Mouse (Mus musculus) adrenal gland, adult (tissue): ENCODE data around the gene Faiml.
A peak's percentile ranks its signal among the peaks of the same experiment; 100 is the strongest.

Experiments
- DNase-seq, 2 experiments: peaks; one replicate each; pipeline ENCODE4 v3.0.0; 2022 to 2023; ENCODE audit warnings: low spot score in 1 of 2; ENCODE audit not compliant: inconsistent age in 2 of 2

The Faiml gene

DNA sequence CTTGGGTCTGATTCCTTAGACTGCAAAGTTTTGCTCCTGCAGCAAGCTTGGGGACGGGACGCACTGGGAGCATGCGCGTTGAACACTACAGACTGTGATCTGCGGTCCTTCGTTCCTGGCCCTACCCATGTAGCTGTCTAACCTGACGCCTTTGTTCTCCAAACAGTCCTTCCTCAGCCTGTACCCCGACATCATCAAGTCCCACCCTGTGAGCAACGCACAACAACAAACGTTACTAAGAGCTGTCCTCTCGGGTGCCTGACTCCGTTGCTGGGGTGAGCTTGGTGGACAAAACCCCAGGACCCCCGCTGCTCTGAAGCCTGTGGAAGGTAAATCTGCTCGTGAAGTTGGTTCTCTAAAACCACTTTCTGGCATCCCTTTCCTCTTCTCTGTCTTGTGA lies at the start of gene Faiml:
Gene Faiml (minus strand): TSS at position 101 of the 400 bp plus-strand sequence.
- no peak for DNase-seq

DNA sequence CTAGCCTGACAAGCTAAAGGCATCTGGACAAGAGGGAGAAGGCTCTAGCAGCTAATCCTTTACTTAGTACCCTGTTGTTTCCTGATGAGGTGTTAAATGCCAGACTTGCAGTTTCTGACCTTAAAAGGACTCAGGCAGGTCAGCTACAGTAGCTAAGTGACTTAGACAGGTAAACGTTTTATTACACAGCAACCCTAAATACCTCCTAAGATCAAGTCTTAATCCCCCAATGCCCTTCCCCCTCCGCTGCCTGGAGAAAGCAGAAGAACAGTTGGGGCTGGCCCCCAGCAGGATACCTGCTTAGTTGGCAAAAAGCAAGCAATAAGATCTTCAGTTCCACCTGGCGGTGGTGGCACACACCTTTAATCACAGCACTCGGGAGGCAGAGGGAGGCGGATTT lies 21.9 kb upstream of the Faiml start:
- DNase-seq = no peak

DNA sequence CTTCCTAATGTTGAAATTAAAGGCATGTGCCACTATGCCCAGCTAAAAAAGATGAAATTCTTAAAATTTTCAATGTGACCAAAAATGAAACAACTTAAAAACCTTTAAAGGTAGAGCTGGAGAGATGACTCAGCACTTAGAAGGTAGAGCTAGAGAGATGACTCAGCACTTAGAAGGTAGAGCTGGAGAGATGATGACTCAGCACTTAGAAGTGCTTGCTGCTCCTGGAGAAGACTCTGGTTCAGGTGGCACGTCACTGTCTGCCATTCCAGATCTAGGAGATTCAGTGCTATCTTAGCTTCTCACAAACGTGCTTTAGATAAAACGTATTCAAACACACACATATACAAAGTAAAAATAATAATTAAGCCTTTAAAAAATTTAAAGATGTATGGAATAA lies 19.8 kb upstream of the Faiml start:
- DNase-seq = no peak

DNA sequence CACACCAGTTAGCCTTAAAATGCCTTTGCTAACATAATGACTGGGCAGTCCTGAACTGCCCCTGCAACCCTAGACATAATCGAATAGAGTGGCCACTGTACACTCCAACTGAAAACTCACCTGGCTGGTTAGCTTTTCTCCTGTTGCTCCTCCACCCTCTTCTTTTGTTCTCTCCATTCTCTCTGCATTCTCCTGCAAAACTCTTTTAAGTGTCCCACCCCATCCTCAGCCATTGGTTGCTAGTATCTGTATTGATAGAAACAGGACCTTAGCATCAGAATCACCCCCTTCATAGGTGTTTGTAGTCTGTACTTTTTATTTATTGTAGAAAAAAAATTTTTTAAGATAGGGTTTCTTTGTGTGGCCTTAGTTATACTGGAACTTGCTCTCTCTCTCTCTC lies 19.2 kb upstream of the Faiml start:
- no peak for DNase-seq

DNA sequence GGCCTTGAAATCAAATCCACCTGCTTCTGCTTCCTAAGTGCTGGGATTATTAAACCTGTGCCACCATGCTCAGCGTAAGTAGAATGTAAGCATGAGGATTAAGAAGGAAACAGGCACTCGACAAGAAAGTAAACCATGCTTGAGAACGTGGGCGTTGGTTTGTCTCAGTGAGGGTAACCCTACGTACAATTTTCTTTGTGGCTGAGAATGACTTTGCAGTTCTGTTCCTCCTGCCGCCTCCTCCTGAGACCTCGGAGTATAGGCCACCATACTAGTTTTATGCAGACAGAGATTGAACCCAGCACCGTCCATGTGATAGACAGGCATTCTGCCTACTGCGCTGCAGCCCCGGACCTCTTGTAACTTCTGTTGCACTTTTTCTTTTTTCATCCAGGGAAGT lies 16.8 kb upstream of the Faiml start:
- DNase-seq = no peak

DNA sequence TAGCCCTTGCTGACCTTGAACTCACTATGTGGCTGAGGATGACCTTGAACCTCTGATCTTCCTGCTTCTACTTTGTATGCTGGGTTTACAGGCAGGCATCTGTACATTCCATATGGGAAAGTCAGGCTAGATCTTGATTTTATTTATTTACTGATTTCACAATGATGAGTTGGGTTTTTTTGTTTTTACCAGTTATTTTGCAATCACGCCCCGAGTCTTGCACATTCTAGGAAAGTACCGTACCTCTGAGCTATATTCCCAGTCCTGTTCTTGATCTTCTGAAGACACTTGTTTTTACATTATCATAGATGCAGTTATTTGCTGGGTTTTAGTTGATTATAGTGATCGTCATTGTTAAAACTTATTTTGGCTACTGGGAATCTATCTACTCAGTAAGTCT lies 11.9 kb upstream of the Faiml start:
- peak in 1 of 2 experiments; percentile 25 for DNase-seq

DNA sequence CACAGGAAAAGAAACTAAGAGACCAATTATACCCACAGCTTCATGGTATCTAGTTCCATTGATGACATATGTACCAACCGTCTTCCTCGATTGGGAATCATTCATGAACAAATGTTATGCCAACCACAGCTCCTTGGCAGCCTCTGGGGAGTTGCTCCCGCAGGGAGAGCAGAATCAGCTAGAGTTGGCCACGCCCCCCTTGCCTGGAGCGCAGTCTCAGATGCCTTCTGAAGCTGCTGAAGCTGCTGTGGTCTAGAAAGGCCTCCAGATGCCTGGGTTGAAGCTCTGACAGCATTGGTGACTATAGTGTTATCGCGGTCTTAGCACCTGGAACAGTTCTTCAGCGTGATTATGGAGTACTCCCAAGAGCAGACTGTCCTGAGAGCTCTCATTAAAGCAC lies 11.3 kb upstream of the Faiml start:
- DNase-seq = peak in 1 of 2 experiments; percentile 48

DNA sequence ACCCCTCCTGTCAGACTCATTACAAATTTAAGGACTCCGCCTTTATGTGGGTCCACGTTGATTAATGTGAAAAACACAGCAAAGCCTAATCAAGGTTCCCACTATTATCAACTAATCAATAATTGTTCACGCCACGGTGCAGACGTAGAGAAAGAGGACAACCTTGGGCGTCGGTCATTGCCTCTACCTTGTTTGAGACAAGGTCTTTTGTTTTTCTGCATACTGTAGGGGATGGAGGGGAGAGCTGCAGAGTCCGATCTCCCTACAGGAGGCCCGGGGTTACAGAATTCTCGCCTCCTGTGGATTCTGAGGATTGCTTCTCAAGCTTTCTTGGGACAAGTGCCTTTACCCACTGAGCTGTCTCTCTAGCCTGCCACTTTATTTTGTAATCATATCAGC lies 6.9 kb upstream of the Faiml start:
- DNase-seq = no peak

DNA sequence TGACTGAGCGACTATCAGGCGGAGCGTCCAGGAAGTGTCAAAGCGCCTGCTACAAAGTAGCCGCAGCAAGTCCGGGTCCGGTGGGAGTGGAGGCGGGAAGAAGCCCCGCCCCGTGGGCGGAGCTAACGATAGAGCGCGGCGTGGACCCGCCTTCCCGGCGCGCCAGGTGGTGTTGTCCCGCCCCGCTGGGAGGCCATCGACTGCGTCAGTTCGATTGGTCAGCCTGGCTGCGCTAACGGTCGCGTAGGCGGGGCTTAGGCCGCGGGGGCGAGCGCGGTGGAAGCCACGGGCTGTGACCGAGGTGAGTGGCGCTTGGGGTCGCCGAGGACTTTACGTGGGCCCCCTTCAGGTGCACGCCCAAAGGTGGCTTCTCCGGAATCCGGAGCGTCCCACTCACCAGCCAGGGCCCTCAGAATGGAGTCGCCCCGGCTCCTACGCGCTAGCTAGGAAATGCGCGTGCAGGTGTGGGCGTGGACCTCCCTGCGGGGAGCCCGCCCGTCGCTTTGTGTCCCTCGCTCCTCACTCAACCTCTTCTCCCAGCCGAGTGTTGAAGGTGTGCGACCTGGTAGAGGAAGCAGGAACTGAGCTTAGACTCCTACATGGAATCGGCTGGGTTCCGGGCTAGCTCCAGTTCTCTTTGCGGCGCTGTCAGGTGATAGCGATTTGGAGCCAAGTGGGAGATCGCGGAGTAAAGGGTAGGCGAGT lies 6.3 kb upstream of the Faiml start, which contains the start of gene Cep70:
Gene Cep70 (plus strand): TSS at position 178 of the 705 bp plus-strand sequence.
- peak; percentile 98 to 99 for DNase-seq

DNA sequence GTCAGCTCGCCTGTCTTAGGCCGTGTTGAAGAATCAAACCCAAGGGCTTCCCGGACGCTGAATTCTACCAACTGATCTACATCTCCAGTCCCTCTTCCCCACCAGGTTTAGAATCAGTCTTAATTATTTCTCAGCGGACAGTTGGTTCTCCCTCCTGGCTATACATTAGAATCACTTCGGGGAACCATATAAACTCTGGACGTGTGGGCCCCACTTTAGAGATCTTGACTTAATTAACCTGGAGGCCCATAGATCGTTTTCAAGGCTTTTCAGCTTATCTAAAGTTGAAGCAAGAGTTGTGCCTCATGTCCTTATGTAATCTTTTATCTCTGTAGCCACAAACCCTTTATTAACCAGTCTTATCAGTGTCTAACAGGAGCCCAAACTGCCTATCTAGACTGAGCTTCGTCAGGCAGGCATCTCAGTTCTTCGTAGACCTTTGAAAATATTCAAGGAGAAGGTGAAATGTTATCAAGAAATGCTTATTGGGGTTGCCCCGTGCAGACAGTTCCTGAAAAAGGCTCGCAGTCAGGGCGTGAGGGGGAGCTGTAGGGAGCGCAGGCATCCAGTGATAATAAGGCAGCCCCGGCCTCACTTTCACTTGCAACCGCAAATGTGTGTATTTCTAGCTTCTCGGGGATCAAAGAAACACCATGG lies 5.6 kb upstream of the Faiml start:
- DNase-seq = peak in 1 of 2 experiments; percentile 37

DNA sequence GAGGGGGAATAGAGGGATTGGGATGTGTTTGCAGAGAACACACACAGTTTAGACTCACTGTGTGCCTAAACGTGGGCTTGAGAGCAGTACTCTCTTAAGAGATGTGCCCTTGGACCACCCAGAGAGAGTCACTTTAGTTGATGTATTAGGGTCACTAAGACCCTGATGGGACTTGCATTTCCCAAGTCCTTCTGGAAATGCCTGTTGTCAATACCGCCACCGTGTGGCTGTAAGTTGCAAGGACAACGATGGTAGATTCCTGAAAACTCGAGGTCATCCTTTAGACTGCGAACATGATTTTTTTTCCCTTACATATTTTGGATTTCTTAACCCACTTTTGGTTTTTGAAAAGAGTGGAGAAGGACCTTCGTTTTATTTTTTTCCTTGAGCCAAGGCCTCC lies 5.0 kb upstream of the Faiml start:
- peak; percentile 67 to 86 for DNase-seq

DNA sequence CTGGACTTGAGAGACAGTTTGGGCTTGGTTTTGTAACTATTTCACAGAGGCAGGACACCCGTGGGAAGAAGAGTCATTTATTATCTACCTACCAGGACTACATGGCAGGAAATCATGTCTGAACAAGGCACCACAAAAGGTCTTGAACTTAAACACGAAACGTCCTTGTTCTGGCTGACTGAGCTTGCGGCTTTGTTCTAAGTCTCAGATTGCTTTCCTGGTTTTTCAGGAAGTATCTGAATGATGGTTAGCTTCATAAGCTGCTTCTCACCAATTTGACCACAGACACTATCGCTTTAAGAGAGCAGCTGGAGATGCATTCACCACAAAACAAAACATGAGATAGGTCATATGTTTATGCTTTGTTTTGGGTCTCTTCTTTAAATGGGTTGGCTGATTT lies 3.5 kb upstream of the Faiml start:
- DNase-seq = no peak

DNA sequence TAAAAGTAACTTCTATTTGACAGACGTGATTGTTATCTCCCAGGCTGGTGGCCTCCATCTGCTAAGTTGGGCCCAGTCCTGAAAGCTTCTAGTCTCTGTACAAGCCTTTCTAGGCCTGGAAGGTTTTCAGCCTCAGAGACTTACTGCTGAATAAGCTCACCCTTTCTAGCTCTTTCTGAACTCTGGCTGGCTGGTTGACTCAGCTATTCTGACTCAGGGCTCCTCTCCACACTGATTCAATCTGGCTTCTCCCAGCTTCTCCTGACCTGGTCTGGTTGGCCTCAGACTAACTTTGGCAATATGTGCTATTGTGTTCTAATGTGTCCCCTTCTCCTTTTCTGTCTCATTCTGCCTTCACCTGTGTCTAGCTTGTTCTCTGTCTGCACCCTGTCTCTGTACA lies 2.2 kb upstream of the Faiml start:
- DNase-seq = peak; percentile 66 to 82

DNA sequence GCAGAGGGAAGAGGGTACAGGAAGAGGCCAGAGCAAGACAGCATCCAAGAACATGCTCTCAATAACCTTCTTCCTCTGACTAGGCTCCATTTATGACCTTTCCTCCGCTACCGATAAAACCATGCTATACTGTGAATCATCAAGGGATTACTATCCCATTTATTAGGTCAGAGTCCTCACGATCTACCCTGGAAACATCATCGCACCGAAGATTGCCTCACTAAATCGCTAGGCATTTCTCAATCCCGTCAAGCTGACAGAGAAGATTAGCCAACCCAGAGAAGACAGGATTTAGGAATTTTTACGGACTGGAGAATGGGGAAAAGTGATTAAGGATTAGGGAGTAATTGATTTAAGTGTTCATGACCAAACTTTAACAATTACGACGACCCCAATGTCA lies 1.2 kb upstream of the Faiml start:
- DNase-seq = peak in 1 of 2 experiments; percentile 63

DNA sequence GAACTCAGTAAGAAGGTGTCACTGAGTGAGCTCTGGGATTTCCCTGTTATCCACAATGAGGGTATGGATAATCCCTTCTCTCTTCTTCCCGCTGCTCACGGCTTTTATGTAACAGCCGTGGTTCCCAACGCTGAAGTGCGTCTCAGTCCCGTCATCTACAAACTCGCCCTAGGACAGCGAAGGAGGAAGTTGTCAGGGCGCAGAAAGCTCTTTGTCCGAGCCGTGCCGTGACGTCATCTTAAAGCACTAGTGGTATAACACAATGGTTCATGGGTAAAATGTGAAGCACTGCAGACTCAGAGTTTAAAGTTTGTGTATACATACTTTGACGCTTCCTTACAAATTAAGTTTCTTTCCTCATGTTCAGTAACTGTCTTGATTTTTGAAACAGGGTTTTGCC lies 7.6 kb downstream of the Faiml start:
- no peak for DNase-seq

DNA sequence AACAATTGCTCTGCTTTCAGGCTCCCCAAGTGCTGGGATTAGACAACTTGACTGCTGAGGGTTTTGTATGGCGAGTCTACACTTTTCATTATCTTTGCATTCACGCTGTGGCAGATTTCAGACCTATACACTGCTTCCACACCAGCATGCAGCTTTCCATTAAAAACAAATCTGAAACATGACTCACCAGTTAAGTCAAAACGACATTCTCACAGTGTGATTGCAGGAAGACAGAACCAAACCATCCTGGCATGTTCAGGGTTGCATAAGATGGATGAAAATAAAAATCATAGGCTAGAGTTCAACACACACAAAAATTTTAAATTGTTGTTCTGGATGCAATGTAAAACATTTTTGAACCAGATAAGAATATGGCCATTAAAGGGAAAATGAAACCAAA lies 12.5 kb downstream of the Faiml start:
- DNase-seq = no peak

DNA sequence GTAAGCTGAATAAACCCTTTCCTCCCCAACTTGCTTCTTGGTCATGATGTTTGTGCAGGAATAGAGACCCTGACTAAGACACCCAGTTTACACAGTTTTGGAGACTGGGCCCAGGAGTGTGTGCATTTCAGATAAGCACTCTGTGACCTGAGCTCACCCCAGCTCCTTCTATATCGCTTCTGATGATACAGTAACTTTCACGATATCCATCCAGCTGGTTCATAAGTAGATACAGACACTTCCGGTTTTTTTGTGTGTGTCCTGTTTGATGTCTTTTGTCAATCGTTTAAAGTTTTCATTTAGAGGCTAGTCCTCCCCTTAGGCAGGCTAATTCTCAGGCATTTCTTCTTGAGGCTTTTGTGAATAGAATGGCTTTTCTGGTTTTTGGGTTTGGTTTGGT lies 15.4 kb downstream of the Faiml start:
- no peak for DNase-seq

DNA sequence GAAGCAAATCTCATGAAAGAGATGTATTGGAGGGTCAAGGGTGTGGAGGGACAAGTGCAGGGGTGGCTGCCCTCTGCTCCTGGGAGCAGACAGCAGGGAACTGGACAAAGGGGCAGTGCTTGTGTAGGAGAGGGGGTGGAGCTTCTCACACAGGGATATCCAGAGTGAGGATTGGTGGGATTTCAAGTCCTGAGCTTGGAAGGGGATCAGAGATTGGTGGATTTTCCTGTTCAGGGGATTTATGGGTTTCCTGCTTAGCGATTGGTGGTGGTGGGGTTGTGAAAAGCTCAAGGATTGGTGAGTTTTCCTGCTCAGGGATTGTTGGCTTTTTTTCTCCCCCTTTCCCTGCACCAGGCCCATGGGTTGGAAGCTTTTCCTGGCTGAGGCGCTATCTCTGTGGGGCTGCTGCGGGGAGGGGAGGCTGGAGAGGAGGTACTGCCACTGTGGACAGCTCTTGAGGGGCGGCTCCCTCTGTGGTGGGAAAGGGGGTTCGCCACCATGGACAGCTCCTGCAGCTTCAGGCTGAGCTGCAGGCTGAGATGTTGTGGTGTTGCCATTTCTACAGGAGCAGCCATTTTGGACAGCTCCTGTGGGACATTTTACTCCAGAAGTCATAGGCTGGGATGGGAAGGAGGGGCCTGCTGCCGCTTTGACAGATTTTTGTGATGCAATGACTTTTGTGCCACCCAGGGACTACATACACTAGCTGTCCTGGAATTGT lies 18.9 kb downstream of the Faiml start:
- peak; percentile 37 to 66 for DNase-seq

DNA sequence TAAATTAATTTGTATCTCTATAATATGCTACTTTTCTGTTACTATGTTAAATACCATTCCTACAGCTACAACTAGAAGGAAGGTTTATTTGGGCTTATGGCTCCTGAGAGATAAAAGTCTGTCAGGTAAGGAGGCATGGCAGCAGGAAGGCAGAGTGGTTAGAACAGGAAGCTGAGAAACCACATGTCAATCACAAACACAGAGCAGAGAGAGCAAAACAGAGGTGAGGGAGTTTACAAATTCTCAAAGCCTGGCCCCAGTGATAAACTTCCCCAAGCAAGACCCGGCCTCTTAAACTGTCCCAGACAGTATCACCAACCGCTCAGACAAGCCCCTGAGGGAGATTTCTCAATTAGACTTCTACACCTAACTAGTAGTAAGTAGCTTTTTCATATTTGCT lies 20.9 kb downstream of the Faiml start:
- no peak for DNase-seq

DNA sequence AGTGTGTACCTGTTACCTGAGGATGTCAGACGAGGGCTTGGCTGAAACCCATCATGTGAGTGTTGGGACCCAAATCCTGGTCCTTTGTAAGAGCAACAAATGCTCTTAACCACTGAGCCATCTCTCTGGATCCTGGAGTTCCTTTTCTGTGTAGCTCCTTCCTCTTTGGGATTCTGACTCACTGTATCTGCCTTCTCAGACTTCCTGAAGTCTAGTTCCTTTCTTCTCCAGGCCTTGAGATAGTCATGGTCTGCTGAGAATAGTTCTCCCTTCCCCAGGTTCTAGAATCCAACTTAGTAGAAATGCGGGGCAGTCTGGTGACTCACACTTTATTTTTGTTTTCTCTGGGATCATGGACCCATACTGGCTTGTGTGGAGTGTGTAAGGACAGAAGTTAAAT lies 24.4 kb downstream of the Faiml start:
- DNase-seq = no peak

DNA sequence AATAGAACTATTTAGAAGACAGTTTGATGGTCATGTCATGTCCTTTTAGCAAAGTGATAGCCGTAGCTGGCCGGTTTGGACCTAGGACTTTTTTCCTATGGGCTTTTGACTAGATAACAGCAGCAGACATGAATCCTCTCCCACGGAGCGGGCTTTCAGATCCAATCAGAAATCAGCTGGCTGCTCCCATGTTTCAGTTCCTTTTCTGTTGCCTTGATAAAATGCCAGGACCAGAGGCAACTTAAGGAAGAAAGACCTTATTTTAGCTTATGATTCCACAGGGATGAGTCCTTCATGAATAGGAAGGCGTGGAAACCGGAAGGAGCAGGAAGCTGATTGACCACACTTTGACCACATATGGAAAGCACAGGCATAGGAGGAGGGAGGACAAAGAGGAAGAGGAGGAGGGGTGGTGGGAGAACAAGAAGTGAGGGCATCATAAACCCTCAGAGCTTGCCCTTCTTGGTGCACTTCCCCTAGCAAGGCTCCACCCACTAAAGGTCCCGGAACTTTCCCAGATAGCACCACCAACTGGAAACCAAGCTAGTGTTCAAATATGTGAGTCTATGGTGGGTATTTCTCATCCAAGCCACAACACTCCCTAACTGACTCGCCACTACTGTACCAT lies 53.9 kb downstream of the Faiml start:
- peak in 1 of 2 experiments; percentile 28 for DNase-seq

DNA sequence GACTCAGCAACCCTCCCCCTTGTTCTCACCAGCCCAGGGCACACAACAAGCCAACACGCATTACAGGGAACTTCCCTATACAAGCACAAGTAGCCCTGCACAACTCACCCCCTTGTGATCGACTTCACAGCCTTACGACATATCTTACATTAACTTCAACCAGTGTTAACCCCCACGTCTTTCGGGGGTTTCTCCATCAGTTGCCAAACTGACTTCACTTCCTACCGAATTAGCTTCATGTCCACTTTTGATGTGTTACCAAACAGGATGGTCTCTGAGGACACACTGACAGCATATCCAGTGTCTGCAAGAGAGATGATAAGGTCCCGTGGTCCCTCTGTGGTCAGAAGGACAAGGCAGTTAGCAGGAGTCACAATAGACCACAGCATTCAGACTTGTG lies 54.9 kb downstream of the Faiml start:
- DNase-seq = no peak
